Mouse (Mus musculus): Measurements from ENCODE around the gene Gm11595.
"Not testable (repeated sequence)": the region's sequence is repeated elsewhere in the genome, so short reads cannot be mapped to it uniquely, and the experiment has no call there.

Gene Gm11595

DNA sequence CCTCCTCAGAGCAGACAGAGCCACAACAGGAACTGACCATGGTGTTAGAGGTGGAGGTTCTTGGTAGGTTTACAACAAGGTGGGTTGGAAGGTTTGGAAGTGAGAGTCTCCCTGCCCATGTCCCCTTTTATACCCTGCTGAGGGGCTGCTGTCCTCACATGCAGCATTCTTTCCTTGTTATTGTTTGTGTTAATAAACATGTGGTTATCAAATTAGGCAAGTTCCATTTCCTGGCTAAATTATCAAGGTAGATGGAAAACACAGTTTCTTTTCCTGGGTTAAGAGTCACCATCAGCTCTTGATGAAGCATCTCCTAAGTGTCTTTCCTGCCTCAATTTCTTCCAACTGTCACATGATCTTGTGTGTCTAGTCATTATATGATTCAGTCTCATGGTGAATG lies at the start of gene Gm11595:
Gene Gm11595 (minus strand): TSS at position 101 of the 400 bp plus-strand sequence.
- not testable (repeated sequence) for DNase-seq (ENCODE audit: low spot score)

DNA sequence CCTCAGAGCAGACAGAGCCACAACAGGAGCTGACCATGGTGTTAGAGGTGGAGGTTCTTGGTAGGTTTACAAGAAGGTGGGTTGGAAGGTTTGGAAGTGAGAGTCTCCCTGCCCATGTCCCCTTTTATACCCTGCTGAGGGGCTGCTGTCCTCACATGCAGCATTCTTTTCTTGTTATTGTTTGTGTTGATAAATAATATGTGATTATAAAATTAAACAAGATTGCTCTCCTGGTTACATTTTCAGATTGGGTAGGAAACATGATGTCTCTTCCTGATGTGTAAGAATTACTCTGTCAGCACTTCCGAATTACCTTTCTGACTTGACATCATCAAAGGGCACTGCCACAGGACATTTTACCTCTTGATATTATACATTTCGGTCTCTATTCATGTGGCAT lies 42.9 kb upstream of the Gm11595 start, which contains the start of gene Gm11564:
Gene Gm11564 (minus strand): TSS at position 101 of the 400 bp plus-strand sequence.
- not testable (repeated sequence) for DNase-seq (ENCODE audit: low spot score)

DNA sequence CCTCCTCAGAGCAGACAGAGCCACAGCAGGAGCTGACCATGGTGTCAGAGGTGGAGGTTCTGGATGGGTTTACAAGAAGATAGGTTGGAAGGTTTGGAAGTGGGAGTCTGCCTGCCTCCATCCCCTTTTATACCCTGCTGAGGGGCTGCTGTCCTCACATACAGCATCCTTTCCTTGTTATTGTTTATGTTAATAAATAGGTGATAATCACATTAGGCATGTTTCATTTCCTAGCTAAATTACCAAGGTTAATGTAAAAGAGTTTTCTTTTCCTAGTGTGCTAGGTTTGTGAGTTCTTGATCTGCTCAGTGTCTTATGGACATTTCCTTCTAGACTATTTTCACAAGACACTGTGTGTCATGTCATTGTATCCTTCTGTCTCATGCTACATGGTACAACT lies 37.1 kb upstream of the Gm11595 start, which contains the start of gene Krtap4-13:
Gene Krtap4-13 (minus strand): TSS at position 101 of the 400 bp plus-strand sequence.
- not testable (repeated sequence) for DNase-seq (ENCODE audit: low spot score)

DNA sequence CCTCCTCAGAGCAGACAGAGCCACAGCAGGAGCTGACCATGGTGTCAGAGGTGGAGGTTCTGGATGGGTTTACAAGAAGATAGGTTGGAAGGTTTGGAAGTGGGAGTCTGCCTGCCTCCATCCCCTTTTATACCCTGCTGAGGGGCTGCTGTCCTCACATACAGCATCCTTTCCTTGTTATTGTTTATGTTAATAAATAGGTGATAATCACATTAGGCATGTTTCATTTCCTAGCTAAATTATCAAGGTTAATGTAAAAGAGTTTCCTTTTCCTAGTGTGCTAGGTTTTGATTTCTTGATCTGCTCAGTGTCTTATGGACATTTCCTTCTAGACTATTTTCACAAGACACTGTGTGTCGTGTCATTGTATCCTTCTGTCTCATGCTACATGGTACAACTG lies 31.6 kb upstream of the Gm11595 start, which contains the start of gene Gm11554:
Gene Gm11554 (minus strand): TSS at position 101 of the 400 bp plus-strand sequence.
- not testable (repeated sequence) for DNase-seq (ENCODE audit: low spot score)

DNA sequence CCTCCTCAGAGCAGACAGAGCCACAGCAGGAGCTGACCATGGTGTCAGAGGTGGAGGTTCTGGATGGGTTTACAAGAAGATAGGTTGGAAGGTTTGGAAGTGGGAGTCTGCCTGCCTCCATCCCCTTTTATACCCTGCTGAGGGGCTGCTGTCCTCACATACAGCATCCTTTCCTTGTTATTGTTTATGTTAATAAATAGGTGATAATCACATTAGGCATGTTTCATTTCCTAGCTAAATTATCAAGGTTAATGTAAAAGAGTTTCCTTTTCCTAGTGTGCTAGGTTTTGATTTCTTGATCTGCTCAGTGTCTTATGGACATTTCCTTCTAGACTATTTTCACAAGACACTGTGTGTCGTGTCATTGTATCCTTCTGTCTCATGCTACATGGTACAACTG lies 26.1 kb upstream of the Gm11595 start, which contains the start of gene Gm11569:
Gene Gm11569 (minus strand): TSS at position 101 of the 400 bp plus-strand sequence.
- DNase-seq (ENCODE audit: low spot score) = not testable (repeated sequence)

DNA sequence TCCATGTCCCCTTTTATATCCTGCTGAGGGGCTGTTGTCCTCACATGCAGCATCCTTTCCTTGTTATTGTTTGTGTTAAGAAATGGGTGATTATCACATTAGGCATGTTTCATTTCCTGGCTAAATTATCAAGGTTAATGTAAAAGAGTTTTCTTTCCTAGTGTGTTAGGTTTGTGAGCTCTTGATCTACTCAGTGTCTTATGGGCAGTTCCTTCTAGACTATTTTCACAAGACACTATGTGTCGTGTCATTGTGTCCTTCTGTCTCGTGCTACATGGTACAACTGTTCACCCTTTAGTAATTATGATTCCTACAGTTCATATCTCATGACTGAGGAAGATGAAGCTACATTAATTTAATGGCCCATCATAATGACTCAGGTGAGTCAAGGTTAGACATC lies 20.7 kb upstream of the Gm11595 start, which contains the start of gene Gm11596:
Gene Gm11596 (minus strand): TSS at position 101 of the 400 bp plus-strand sequence.
- DNase-seq (ENCODE audit: low spot score) = no peak

DNA sequence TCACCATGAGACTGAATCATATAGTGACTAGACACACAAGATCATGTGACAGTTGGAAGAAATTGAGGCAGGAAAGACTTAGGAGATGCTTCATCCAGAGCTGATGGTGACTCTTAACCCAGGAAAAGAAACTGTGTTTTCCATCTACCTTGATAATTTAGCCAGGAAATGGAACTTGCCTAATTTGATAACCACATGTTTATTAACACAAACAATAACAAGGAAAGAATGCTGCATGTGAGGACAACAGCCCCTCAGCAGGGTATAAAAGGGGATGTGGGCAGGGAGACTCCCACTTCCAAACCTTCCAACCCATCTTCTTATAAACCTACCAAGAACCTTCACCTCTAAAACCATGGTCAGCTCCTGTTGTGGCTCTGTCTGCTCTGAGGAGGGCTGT lies 12.2 kb upstream of the Gm11595 start, which contains the start of gene Krtap4-9:
Gene Krtap4-9 (plus strand): TSS at position 301 of the 400 bp plus-strand sequence.
- not testable (repeated sequence) for DNase-seq (ENCODE audit: low spot score)

DNA sequence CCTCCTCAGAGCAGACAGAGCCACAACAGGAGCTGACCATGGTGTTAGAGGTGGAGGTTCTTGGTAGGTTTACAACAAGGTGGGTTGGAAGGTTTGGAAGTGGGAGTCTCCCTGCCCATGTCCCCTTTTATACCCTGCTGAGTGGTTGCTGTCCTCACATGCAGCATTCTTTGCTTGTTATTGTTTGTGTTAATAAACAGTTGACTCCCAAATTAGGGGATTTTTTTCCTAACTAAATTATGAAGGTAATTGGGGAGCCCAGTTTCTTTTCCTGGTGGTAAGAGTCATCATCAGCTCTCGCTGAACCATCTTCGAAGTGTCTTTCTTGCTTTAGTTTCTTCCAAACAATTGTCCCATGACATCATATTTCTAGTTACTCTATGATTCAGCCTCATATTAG lies 7.9 kb upstream of the Gm11595 start, which contains the start of gene Krtap4-8:
Gene Krtap4-8 (minus strand): TSS at position 101 of the 400 bp plus-strand sequence.
- no peak for DNase-seq (ENCODE audit: low spot score)

DNA sequence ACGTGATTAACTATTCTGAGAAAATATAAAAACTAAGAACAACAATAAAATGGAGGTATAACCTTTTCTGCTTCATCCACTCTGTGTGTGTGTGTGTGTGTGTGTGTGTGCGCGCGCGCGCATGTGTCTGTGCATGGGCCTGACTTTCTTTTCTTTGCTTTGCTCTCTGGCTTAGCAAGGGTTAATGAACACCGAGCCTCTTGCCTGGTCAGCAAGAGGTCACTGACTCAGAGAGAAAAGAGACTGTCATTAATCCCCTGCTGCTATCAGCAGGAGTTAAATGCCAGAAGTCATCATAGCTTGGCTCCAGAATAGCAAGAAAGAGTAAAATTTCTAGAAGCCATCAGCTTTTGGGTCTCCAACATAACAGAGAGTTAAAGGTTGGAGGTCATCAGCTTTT lies 5.7 kb upstream of the Gm11595 start:
- no peak for DNase-seq (ENCODE audit: low spot score)

DNA sequence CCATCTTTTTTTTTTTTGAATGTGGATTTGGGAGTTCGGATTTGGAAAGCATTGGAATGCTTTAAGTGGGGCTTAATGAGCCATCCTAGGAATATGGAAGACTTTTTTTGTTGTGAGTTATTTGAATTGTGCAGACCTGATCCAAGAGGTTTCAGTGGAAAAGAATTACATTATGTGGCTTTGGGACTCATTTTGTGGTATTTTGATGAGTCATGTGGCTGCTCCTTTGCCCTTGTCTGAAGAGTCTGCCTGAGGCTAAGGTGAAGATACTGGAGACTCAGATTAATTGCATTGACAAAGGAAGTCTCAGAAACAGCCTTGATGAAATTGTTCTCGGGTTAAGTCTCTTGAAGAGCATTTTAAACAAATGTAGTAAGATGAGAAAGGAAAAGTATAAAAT lies 4.3 kb downstream of the Gm11595 start:
- no peak for DNase-seq (ENCODE audit: low spot score)

DNA sequence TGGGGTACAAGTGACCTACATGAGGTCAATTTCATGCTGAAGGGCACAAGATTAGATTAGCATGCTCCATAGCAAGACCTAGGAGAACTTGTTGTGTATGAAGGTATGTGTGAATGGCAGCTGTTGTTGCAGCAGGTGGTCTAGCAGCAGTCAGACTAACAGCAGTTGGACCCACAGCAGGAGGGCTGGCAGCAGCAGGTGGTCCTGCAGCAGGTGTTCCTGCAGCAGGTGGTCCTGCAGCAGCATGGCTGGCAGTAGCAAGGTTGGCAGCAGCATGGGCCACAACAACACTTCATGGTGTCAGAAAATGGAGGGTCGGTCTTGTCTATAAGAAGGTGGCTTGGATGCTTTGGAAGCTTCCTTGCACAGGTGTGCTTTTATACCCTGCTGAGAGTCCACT lies 13.8 kb downstream of the Gm11595 start:
- DNase-seq (ENCODE audit: low spot score) = no peak

DNA sequence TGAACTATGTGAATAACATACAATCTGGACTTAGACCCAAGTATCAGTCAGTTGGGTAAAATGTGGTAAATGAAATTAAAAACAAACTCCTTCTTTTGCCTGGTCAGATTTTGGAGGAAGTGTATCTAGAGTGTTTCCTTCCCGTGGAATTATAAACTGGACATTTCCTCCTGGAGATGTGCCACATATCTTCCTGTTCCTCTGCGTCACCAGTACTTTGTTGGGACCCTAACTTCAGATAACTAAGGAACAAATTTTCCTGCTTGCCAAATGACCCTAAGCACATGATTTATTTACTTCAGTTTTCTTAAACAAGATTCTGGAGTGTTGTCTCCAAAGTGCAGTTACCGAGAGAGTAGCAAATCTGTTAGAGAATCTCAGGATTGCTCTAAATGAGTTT lies 28.7 kb downstream of the Gm11595 start:
- DNase-seq (ENCODE audit: low spot score) = no peak

DNA sequence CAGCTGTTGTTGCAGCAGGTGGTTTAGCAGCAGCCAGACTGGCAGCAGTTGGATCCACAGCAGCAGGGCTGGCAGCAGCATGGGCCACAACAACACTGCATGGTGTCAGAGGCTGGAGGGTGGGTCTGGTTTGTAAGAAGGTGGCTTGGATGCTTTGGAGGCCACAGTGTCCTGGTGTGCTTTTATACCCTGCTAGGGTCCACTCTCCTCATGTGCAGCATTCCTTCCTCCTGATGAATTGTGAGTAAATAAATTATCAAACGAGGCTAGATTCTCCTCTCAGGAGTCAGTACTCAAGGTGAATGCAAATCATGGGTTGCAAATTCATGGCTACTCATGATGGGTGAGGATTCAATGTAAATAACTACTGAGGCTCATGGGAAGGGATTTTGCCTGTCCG lies 38.5 kb downstream of the Gm11595 start, which contains the start of gene Gm14180:
Gene Gm14180 (minus strand): TSS at position 101 of the 400 bp plus-strand sequence.
- no peak for DNase-seq (ENCODE audit: low spot score)

DNA sequence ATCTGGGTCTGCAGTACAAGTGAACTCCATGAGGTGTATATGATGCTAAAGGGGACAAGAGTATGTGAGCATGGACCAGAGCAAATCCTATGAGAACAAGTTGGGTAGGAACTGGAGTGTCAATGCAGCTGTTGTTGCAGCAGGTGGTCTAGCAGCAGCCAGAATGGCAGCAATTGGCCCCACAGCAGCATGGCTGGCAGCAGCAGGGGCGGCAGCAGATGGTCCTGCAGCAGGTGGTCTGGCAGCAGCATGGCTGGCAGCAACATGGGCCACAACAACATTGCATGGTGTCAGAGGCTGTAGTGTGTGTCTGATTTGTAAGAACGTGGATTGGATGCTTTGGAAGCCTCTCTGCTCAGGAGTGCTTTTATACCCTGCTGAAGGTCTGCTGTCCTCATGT lies 48.7 kb downstream of the Gm11595 start:
- no peak for DNase-seq (ENCODE audit: low spot score)

Measured in ovary, postnatal 10 days (tissue).